Mouse (Mus musculus): Measurements from ENCODE around the gene Igsf21. TPM values are rescaled to one million over a fixed set of nuclear protein-coding genes. Genes with fewer than 3 reads are reported as not detected.

The Igsf21 gene
- polyA plus RNA-seq, 1 experiment from 2014 or later = 2.2 TPM

- WGBS = 12% methylated on average over 12 of the region's 12 CpGs
- Histone ChIP-seq H3K27ac (replicated peaks) (no peak overlapping the region), H3K9me3 (peaks cover 9% of the 10 kb centered on the region; the same call in 1 of the 2 replicates), H3K4me1 (peaks cover 26% of the 10 kb centered on the region), H3K36me3 (replicated peaks) (no peaks in the 10 kb centered on the region), H3K27me3 (replicated peaks; ENCODE audit: low read depth, poor library complexity, severe bottlenecking) (peaks cover 60% of the 10 kb centered on the region), H3K4me3 (no peak overlapping the region)
- DNase-seq (ENCODE audit: low spot score) = no peak
These were observed 244.5 kb downstream of the Igsf21 start for GRCm38 (mm10) chr4:140002069-140002468.

GRCm38 (mm10) chr4:140000911-140001310 lies 245.7 kb downstream of the Igsf21 start:
- H3K4me1 ChIP-seq = peaks cover 21% of the 10 kb centered on the region
- peaks cover 55% of the 10 kb centered on the region for H3K27me3 ChIP-seq (replicated peaks; ENCODE audit: low read depth, poor library complexity, severe bottlenecking)

GRCm38 (mm10) chr4:139999033-139999432 lies 247.6 kb downstream of the Igsf21 start:
- H3K36me3 ChIP-seq (replicated peaks) = no peaks in the 10 kb centered on the region
- peaks cover 17% of the 10 kb centered on the region for H3K4me1 ChIP-seq
- H3K27ac ChIP-seq (replicated peaks) = no peak overlapping the region
- no peak overlapping the region for H3K4me3 ChIP-seq
- DNase-seq (ENCODE audit: low spot score) = no peak
- 67% methylated on average over 7 of the region's 7 CpGs for WGBS
- peaks cover 38% of the 10 kb centered on the region for H3K27me3 ChIP-seq (replicated peaks; ENCODE audit: low read depth, poor library complexity, severe bottlenecking)
- H3K9me3 ChIP-seq = peaks cover 9% of the 10 kb centered on the region; the same call in 1 of the 2 replicates

More at GRCm38 (mm10) chr4:140000911-140001310, 245.7 kb downstream of the Igsf21 start:
- Histone ChIP-seq H3K27ac (replicated peaks) (no peak overlapping the region), H3K36me3 (replicated peaks) (no peaks in the 10 kb centered on the region), H3K9me3 (peaks cover 9% of the 10 kb centered on the region; the same call in 1 of the 2 replicates), H3K4me3 (no peak overlapping the region)
- no peak for DNase-seq (ENCODE audit: low spot score)
- 58% methylated on average over 5 of the region's 5 CpGs for WGBS

GRCm38 (mm10) chr4:139995659-139996058 lies 250.9 kb downstream of the Igsf21 start:
- Histone ChIP-seq H3K4me1 (peaks cover 20% of the 10 kb centered on the region), H3K4me3 (no peak overlapping the region), H3K9me3 (peaks cover 9% of the 10 kb centered on the region; the same call in 1 of the 2 replicates), H3K27me3 (replicated peaks; ENCODE audit: low read depth, poor library complexity, severe bottlenecking) (peaks cover 4% of the 10 kb centered on the region; the same call in 1 of the 2 replicates), H3K27ac (replicated peaks) (no peak overlapping the region), H3K36me3 (replicated peaks) (no peaks in the 10 kb centered on the region)
- 52% methylated on average over 8 of the region's 8 CpGs for WGBS
- DNase-seq (ENCODE audit: low spot score) = no peak

GRCm38 (mm10) chr4:139993111-139993755 lies 253.4 kb downstream of the Igsf21 start:
- H3K27me3 ChIP-seq (replicated peaks; ENCODE audit: low read depth, poor library complexity, severe bottlenecking) = 0 out of 2 replicates have a peak, but pooled peaks cover 6% of the 10 kb centered on the region
- peak overlapping the region; percentile 36 for H3K4me3 ChIP-seq
- 11% methylated on average over 16 of the region's 16 CpGs for WGBS
- DNase-seq (ENCODE audit: low spot score) = peak; percentile 28
- H3K27ac ChIP-seq (replicated peaks) = peak overlapping the region; percentile 45
- H3K4me1 ChIP-seq = peaks cover 20% of the 10 kb centered on the region
- peaks cover 8% of the 10 kb centered on the region; the same call in 1 of the 2 replicates for H3K9me3 ChIP-seq
- H3K36me3 ChIP-seq (replicated peaks) = no peaks in the 10 kb centered on the region

GRCm38 (mm10) chr4:139986913-139987312 lies 259.7 kb downstream of the Igsf21 start:
- no peak overlapping the region for H3K27ac ChIP-seq (replicated peaks)

GRCm38 (mm10) chr4:139978716-139979115 lies 267.9 kb downstream of the Igsf21 start:
- Histone ChIP-seq H3K4me3 (no peak overlapping the region), H3K27me3 (replicated peaks; ENCODE audit: low read depth, poor library complexity, severe bottlenecking) (no peaks in the 10 kb centered on the region; the same call in 1 of the 2 replicates), H3K36me3 (replicated peaks) (no peaks in the 10 kb centered on the region), H3K27ac (replicated peaks) (peak overlapping the region; percentile 76), H3K9me3 (no peaks in the 10 kb centered on the region), H3K4me1 (peaks cover 48% of the 10 kb centered on the region)
- WGBS = 32% methylated on average over 5 of the region's 5 CpGs
- DNase-seq (ENCODE audit: low spot score) = peak; percentile 47

More at GRCm38 (mm10) chr4:139986913-139987312, 259.7 kb downstream of the Igsf21 start:
- H3K4me3 ChIP-seq = no peak overlapping the region
- H3K9me3 ChIP-seq = no peaks in the 10 kb centered on the region
- WGBS = 25% methylated on average over 7 of the region's 7 CpGs
- peaks cover 19% of the 10 kb centered on the region for H3K4me1 ChIP-seq
- H3K36me3 ChIP-seq (replicated peaks) = no peaks in the 10 kb centered on the region
- DNase-seq (ENCODE audit: low spot score) = no peak
- peaks cover 18% of the 10 kb centered on the region; the same call in 1 of the 2 replicates for H3K27me3 ChIP-seq (replicated peaks; ENCODE audit: low read depth, poor library complexity, severe bottlenecking)

GRCm38 (mm10) chr4:139977308-139977781 lies 269.2 kb downstream of the Igsf21 start:
- Histone ChIP-seq H3K36me3 (replicated peaks) (no peaks in the 10 kb centered on the region), H3K9me3 (no peaks in the 10 kb centered on the region), H3K27me3 (replicated peaks; ENCODE audit: low read depth, poor library complexity, severe bottlenecking) (no peaks in the 10 kb centered on the region; the same call in 1 of the 2 replicates), H3K4me3 (no peak overlapping the region), H3K27ac (replicated peaks) (peak overlapping the region; percentile 76), H3K4me1 (peaks cover 44% of the 10 kb centered on the region)
- DNase-seq (ENCODE audit: low spot score) = peak; percentile 26
- 5% methylated on average over 5 of the region's 5 CpGs for WGBS

Data from embryonic facial prominence, embryonic 10.5 days (tissue).